Mouse (Mus musculus) inflammation-experienced regulatory T-cells, adult 6 months (primary cell): ENCODE results near the gene Inhbe. TPM values are rescaled to one million over a fixed set of nuclear protein-coding genes. Genes with fewer than 3 reads are reported as not detected.

Source experiments
- ATAC-seq: one replicate; pipeline ENCODE4 v1.8.0; 2017
- polyA plus RNA-seq, 3 experiments: library from polyadenylated mRNA; unstranded; fragments of 100-300 nt; shearing (Covaris generic); gene quantifications; one replicate each; pipeline ENCODE4 v1.2.1; 2017

Inhbe gene
- not detected for polyA plus RNA-seq

DNA sequence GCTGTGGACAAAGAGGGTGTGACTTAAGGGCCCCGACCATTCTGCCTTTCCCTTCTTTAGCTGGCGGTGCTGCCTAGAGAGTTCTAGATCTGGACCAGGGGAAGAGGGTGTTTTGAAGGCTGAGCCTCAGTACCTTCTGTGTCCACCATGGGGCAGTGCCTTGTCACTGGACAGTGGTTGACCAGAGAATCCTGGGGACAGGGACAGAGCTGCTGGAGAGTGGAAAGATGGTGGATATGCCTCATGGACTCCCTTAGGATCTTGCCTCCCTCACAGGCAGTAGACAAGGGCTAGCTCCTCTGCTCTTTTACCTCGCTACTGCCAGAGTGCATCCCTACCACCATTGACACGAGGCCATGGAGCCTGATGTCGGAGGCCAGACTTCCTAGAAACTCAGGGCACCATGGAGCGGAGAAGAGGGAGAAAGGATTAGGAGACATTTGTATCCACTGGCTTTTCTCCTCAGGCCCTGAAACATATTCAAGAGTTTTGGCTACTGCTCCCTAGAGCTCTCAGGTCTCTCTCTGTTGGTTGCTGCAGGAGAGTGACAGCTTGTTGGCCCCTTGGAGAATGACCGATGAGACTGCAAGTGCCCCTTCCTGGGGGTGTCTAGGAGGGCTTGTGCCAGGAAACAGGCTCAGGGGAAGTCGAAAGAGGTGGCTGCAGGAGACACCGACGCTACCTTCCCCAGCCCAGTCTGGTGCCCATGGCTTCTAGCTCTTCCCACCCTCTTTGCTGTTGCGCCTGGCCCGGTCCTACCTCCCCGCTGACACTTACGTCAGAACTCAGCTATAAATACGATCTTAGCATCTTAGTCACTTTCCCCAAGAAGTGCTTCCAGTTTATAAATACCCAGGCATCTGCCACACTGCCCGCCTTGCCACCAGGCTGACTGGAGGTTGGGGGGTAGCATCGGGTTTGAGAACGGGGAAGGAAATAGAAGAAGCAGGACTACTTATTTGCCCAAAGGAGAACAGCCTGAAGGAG lies at the start of gene Inhbe:
Gene Inhbe, minus strand, starts transcription at position 503 of the 987 bp plus-strand sequence.
- ATAC-seq = no peak

DNA sequence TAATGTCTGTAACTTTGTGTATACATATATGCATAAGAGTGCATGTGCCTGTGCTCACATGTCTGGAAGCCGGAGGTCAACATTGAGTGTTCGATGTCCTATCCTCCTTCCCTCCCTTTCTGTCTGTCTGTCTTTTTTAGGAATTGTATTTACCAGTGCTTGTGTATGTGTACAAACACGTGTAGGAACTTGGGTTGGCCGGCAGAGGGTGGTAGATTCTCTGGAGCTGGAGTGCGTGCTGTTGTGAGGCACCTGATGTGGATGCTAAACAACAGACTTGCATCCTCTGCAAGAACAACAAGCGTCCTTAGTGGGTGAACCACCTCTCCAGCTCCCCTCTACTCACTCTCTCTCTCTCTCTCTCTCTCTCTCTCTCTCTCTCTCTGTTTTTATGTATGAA lies 37.6 kb upstream of the Inhbe start:
- no peak for ATAC-seq

DNA sequence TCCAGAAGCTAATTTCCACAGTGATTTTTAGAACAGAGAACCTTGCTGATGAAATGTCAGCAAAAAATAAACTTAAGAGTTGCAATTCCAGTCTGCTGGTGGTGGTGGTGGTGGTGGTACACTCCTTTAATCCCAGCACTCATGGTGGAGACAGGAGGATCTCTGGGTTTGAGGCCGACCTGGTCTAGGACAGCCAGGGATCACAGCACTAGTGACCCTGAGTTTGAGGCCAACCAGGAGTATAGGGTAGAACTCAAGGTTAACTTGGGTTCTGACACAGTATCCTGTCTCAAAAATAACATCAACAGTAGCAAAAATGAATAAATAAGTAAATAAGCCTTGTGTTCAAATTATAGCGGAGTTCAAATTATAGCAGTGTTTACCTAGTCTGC lies 27.5 kb upstream of the Inhbe start:
- ATAC-seq = no peak

DNA sequence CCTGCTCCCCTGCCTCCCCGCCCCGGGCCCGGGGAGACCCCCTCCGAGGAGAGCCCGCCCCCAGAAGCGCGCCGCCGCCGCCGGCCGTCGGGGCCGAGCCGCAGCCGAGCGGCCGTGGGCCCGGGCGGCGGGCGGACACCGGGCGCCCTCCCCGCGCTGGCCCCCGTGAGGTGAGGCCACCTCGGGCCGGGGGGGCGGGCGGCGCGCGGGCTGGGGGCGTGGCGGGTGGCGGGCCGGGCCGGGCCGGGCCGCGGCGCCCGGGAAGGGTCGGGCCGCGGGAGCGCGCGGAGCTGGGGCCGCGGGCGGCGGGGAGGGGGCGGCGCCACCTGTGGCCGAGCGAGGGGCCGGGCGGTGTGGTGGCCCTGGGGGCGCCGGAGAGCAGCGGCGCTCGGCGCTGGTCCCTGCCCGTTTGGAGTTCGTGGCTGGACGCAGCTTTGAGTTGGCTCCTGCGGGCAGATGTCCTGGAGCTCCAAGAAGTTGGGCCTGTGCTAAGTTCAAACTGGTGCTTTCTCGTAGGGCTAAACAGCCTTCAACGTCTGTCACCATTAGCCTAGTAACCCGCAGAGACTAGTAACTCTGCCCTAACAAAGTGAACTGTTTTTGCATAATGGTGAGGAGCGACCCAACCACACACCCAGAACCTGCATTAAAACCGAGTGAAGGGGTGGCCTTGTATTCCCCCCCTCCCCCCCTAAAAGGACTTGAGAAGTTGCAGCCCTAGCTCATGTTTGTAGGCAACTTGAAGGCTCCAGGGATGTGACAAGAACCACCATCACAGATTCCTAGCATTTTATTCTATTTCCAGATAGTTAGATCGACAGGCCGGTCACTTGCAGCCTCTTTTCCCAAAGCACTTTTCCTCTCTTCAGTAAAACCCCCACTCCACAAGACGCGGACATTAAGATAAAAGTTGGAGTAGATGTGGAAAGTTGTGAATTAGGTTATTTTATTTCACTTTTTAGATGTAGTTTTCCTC lies 26.8 kb upstream of the Inhbe start:
- no peak for ATAC-seq

DNA sequence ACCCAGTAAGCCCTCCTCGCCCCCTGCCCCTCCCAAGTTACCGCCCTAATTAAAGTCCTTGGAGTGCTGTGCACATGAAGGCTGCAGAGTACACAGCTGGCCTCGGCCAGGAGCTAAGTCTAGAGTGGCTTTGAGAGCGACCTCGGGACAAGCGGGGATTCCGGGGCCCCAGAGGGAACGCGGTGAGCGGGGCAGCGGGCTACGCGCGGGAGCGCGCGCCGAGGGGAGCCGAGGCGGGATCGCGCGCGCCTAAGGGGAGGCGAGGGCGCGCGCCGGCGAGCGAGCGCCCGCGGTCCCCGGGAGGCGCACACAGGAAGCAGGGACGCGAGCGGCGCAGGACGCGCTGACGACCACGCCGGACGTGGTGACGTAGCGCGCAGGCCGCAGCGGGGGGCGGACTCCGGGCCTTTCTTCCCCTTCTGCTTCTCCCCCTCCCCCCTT lies 26.1 kb upstream of the Inhbe start, which contains the start of gene R3hdm2:
Gene R3hdm2, plus strand, starts transcription at position 77 of the 441 bp plus-strand sequence.
- peak; percentile 97 for ATAC-seq

DNA sequence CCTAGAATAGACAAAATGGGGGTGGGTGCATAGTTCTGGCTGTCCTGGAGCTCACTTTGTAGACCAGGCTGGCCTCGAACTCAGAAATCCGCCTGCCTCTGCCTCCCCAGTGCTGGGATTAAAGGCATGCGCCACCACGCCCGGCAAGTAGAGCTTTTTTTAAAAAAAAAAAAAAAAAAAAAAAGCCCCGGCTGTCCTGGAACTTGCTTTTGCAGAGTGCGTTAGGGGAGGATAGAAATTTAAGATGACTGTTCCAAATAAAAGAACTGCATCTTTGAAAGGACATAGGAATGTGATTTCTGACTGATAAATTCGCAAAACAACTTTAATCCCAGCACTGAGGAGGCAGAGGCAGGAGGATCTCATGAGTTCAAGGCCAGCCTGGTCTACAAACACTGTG lies 25.4 kb upstream of the Inhbe start:
- ATAC-seq = no peak

DNA sequence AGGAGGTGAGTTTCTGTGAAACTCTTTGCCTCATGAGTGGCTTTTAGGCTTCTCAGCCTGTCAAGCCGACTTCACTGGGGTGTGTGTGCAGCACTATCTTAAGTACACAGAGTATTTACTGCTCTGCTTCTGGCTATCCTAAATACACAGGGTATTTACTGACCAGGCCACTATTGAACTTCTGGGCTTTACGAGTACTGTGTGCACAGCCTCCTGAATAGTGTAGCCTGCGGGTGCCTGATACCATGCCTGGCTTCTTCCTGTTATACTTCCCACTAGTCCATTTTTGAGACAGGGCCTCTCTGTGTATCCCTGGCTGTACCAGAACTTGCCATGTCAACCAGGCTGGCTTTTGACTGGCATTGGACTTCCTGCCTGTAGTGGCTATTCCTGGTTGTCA lies 23.5 kb upstream of the Inhbe start:
- no peak for ATAC-seq

DNA sequence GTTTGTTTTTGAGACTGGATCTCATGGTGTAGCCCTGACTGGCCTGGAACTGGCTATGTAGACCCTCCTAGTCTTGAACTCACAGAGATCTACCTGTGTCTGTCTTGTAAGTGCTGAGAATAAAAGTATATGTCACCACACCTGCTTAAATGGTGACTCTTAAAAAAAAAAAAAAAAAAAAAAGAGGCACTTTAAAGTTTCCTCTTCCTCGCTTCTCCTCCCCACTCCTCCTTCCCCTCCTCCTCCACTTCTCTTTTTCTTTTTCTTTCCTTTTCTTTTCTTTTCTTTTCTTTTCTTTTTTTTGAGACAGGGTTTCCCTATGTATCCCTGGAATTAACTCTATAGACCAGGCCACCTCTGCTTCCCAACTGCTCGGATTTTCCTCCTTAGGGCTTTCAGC lies 16.8 kb upstream of the Inhbe start:
- no peak for ATAC-seq

DNA sequence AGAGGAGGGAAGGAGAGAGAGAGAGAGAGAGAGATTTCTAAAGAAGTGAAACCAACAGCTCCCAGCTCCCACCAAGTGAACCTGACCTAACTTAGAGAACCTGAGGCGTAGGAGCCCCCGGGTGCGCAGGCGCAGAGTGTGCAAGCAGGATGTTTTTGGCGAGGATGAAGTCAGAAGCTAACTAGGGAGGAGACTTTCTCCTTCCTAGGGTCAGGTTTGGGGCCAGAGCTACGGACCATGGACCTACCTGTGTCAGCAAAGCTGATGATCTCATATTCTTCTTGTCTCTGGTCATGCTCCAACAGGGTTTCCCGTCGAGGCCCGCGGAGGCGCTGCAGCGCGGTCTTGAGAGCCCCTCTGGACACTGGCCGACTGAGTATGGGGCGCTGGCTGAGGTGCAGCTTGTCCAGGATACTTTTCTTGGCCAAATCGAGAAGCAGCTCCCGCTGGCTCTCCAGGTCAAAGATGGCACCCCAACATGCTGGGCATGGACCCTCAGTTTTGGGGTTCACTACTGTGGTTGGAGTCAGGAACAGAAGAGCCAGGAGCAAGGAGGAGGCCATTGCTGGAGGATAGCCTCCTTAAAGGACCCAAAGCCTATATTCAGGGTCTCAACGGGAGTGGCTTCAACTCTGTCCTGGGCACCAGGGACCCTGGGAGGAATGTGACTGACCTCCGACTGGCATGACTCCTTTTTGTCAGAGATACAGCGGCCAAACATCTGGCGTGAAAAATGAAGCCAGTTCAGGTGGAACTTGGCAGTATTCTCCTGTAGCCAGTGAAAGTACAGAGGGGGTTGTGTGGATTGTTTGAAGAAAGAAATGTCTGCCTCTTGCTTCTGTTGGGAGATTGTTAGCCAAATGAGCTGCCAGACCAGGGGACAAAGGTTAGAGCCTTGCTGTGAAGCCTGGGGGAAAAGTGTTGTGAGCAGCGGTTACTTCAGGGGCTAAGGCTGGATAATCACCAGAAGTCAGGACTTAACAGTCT lies 15.9 kb upstream of the Inhbe start, which contains the start of gene Inhbc:
Gene Inhbc, minus strand, starts transcription at position 598 of the 987 bp plus-strand sequence.
- ATAC-seq = no peak

DNA sequence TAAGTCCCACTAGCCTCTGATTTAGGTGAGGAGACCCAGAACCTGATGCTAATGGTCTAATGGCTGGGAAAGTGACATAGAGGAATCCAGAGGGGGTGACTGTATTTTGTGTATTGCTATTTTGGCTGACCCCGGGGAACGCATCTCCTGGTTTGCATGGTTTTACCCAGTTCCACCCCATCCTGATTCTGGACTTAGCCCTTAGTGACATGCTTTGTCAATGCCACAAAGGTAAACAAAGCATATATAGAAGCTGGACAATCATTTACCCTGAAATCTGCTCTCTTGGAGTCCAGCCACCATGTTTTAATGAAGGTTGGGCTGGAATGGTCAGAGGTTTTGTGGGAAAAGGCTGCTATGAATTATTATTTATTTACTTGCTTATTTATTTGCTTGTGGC lies 14.1 kb upstream of the Inhbe start:
- no peak for ATAC-seq

DNA sequence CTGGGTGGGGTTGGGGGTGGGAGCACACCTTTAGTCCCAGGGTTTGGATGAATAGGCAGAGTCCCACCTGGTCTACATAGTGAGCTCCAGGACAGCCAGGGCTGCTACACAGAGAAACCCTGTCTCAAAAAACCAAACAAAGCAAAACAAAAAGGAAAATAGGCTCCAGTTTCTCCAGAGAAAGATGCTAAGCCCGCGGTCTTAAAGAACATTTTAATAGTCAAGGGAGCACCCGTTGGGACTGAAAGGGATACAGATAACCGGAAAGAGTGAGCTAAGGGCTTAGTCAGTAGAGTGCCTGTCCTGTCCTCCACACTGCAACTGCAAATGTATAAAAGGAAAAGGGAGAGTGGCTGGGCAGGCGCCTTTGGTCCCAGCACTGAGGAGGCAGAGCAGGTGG lies 12.9 kb upstream of the Inhbe start:
- no peak for ATAC-seq

DNA sequence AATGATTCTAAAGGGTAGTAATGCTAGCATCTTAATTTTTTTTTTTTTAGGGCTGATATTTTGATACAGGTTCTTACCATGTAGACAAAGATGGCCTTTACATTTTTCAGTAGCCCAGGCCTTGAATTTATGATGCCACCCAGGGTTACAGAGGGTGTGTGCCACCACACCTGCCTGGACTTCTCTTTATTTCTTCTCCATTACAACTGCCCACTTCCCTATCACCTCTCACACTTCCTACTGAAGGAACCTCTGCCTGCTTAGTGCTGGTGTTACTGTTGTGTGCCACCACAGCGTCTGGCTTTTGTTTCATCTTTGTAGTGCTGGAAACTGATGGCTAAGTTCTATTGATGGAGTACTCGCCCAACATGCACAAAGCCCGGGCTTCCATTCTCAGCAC lies 6.5 kb upstream of the Inhbe start:
- no peak for ATAC-seq

DNA sequence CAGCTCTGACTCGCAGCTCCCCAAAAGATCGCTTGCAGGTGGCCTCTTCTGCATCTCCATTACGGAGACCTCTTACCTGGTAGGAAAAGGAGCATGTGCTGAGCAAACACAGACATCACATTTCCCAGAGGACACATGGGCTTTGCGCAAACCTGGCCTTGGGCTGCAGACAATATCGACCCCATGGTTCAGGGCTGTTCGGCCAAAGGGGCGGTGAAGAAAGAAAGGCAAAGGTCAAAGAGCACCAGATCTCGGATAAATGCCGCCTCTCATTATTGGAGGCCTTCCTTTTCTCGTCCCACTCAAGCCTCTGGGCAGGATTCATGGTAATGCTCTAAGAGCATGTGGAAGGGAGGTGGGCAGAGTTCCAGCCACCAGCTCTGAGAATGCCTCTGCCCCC lies 1.1 kb upstream of the Inhbe start:
- no peak for ATAC-seq

DNA sequence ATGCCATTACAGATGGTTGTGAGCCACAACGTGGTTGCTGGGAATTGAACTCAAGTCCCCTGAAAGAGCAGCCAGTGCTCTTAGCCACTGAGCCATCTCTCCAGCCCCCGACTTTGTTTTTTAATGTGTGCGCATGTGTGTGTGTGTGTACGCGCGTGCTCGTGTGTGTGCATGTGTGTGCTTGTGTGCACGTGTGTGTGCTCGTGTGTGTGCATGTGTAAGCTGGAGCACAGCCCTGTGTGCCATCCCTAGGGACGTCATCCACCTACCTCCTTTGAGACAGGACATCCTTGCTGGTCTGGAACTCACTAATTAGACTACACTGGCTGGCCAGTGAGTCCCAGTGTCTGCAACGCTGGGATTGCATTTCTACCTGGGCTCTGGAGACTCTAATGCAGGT lies 1.4 kb downstream of the Inhbe start:
- no peak for ATAC-seq

DNA sequence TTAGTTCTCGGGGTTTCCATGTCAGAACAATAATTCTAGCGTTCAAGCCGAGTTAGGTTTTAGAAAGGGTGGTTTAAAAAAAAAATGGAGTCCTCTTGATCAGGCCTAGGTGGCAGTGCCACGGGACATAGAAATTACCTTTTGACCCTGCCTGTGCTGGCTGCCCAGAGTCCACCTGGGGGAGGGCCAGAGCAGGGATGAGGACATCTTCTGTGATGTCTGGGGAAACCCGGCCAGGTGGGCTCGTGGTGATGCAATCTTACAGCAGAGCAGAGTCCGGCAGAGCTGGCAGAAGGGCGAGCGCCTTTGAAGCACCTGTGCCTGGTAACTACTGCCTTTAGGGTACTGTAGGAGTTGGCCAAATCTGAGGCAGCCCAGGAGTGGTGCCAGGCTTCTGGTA lies 2.0 kb downstream of the Inhbe start:
- no peak for ATAC-seq

DNA sequence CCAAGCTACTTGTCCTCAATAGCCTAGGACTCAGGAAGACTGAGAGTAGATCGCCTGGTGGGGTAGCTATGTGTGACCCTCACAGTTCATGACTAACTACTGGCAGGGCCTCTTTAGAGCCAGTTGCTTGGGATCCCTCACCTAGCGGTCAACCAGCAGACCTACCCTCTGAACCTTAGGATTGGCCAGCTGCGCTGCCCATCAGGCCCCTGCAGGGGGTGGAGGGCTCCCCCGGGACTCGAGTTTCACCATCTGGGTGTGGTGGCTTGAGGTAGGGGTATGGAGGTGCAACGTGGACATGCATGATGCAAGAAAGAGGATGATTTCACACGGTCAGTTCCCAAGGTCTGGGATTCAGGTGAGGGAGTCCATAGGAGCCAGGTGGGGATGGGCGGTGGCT lies 2.5 kb downstream of the Inhbe start:
- no peak for ATAC-seq

DNA sequence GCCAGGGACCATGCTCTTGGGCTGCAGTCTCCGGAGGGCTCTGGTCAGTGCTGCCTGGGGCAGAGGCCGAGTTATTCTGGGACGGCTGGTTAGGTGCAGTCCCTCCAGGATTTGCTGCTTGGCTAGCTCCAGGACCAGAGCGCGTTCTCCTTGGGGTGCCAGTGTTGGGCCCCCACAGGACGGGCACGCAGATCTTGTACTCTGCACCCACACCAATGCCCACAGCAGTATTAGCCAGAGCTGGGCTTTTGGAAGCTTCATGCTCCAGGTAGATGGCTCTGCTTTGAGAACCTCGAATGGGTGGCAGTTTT lies 3.0 kb downstream of the Inhbe start:
- no peak for ATAC-seq

DNA sequence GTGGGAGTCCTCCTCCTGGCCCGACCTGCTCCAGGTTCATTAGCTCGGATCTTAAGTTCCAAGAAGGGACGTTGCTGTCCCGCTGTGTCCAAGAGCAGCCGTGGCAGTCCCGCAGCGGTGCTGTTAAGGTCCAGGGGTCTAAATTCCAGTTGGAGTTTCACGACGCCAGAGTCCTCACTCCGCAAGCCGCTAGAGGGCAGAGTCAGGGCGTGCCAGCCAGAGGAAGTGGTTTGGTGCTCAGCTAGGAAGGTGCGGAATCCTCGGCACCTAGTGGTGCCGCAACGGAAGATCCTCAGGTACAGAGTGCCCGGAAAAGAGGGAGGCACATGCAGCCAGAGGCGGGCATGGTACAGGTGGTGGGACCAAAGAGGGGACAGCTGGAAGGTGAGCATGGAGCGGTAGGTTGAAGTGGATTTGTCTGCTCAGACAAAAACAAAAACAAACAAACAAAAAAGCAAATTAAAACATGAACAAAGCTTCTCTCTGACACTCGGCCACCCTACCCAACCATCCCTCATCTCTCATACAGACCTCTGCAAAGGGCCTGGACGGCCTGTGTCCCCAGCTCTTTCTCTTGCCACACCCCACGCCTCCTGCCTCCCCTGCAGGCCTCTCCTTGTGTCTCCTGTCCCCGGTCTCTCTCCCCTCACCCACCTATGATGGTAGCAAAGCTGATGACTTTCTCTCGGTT lies 3.5 kb downstream of the Inhbe start:
- ATAC-seq = peak; percentile 99

DNA sequence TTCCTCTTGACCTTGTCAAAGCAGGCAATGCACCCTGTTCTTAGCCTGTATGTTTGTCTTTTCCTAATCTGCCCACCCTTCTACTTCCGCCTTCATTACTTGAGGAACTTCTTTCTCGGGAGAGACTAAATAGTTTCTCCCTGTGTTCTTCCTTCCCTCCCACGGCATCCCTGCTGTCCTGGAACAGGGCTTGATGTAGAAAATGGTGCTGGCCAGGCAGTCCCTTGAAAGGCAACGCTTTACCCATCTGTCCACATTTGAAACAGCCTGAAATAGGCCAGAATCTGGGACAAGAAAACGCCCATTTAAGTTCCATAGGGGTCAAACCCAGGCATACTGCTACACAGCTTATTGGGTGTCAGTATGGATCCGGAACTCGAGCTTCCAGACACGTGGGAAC lies 4.4 kb downstream of the Inhbe start:
- no peak for ATAC-seq

DNA sequence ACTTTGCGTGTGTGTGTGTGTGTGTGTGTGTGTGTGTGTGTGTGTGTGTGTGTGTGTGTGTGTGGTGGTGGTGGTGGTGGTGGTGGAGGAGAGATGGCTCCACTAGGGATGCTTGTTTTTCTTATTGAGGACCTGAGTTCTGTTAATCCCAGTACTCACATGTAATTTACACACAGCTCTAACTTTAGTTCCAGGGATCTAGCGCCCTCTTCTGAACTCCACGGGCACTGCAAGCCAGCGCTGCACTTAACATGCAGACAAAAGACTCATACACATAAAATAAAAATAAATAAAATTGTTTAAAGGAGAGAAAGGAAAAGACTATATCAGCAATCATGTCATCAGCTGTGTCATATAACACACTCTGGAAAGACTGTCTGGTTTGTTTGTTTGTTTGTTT lies 5.3 kb downstream of the Inhbe start:
- no peak for ATAC-seq

DNA sequence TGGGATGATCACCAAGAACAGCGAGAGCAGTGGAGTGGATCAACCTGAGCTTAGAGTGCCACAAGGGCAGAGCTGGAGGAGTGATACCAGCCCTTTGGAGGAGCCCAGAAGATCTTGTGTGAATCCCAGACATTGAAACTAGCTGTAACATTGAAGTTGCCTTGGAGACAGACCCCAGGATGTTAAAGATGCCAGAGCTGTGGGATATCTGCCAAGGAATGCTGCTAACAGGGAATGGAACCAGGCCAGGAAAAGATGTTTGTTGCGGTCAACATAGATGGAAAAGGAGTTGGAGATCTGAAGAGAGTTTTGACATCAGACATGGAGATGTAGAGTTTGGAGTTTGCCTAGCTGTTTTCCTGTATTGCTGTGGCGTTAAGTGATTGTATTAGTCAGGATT lies 8.0 kb downstream of the Inhbe start:
- ATAC-seq = no peak
